Mouse (Mus musculus): ENCODE data around the gene Hinfp. TPM values are rescaled to one million over a fixed set of nuclear protein-coding genes. Genes with fewer than 3 reads are reported as not detected.

Gene Hinfp
- total and polyA plus RNA-seq, 2 experiments, result 7.6 to 16.9 TPM

DNA sequence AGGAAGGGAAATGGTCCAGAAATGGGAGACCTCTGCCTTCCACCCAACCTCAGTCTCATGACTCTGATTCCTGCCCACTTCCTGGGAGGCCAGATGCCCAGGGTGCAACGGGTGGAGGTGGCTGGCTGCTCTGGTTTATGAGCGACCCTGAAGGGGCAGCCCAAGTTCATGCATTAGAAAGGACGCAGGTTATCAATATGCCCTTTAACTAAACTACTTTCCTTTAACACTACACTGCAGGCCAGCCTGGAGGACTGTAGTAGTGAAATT is 13.3 kb upstream of the Hinfp start:
- Histone ChIP-seq H3K4me3 (ENCODE audit: insufficient read depth, low read depth, low read length) (peak overlapping the region; percentile 98), H3K79me2 (ENCODE audit: control insufficient read depth, insufficient read depth, low read length) (peaks cover 18% of the 10 kb centered on the region), H3K27me3 (ENCODE audit: control insufficient read depth, insufficient read depth, low read length) (no peaks in the 10 kb centered on the region), H3K9ac (ENCODE audit: low read depth, low read length) (peak overlapping the region; percentile 99), H3K27ac (replicated peaks; ENCODE audit: insufficient read depth, low read depth, low read length) (peak overlapping the region; percentile 85), H3K4me1 (ENCODE audit: control insufficient read depth, insufficient read depth, low read length) (peaks cover 14% of the 10 kb centered on the region), H3K36me3 (ENCODE audit: control insufficient read depth, insufficient read depth, low read length) (peaks cover 21% of the 10 kb centered on the region; the same call in 1 of the 2 replicates)
- DNase-seq (ENCODE audit: extremely low read depth, low read depth, low spot score), result no peak
- 0 out of 2 replicates have a peak, but pooled peaks have one; percentile 20 for TF ChIP-seq POLR2A (IDR thresholded peaks at IDR 0.05; ENCODE audit: extremely low read depth, insufficient read depth, low read length)
- TF ChIP-seq CTCF (IDR thresholded peaks at IDR 0.05; ENCODE audit: low read depth, low read length), result no peak
- WGBS, result 3% methylated on average over 3 of the region's 3 CpGs

DNA sequence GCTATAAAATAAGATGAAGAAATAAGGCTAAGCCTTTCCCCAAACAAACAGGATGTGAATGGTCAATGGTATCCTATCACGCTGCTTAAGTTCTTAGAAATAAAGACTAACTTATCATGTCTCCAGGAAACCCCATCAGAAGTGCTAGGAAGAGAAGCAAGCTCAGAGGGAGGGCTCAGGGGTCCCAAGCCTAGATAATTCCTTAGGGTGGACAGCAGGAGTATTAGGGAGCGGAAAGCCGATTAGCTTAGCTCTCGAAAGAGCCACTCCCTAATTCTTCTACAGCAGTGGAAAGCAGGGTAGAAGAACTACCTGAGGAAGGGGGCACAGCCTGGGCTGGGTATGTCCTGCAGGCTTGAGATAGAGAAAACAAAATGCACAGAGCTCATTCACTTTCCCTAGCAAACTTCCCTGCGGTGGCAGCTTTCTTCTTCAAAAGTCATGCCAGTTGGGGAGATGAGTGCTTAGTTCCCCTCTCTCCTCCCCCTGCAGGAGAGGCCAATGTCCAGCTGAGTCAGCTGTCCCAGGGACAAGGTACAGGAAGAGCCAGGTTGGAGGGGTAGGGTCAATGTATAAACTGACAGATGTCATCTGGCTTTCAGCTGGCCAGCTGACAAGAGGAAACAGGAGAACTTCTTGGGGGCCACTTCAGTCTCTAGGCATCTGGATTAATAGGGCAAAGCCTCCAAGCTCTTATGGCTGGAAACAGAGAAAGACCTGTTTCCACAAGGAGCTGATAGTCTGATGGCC is 12.8 kb upstream of the Hinfp start:
- Histone ChIP-seq H3K79me2 (ENCODE audit: control insufficient read depth, insufficient read depth, low read length) (peaks cover 18% of the 10 kb centered on the region), H3K4me3 (ENCODE audit: insufficient read depth, low read depth, low read length) (peak overlapping the region; percentile 98), H3K27me3 (ENCODE audit: control insufficient read depth, insufficient read depth, low read length) (no peaks in the 10 kb centered on the region), H3K9ac (ENCODE audit: low read depth, low read length) (peak overlapping the region; percentile 99), H3K4me1 (ENCODE audit: control insufficient read depth, insufficient read depth, low read length) (peaks cover 14% of the 10 kb centered on the region), H3K36me3 (ENCODE audit: control insufficient read depth, insufficient read depth, low read length) (peaks cover 22% of the 10 kb centered on the region; the same call in 1 of the 2 replicates), H3K27ac (replicated peaks; ENCODE audit: insufficient read depth, low read depth, low read length) (peak overlapping the region; percentile 85)
- WGBS, result 4% methylated on average over 5 of the region's 5 CpGs
- peak; percentile 92 for DNase-seq (ENCODE audit: extremely low read depth, low read depth, low spot score)
- TF ChIP-seq POLR2A (IDR thresholded peaks at IDR 0.05; ENCODE audit: extremely low read depth, insufficient read depth, low read length), result no peak
- TF ChIP-seq CTCF (IDR thresholded peaks at IDR 0.05; ENCODE audit: low read depth, low read length), result no peak

DNA sequence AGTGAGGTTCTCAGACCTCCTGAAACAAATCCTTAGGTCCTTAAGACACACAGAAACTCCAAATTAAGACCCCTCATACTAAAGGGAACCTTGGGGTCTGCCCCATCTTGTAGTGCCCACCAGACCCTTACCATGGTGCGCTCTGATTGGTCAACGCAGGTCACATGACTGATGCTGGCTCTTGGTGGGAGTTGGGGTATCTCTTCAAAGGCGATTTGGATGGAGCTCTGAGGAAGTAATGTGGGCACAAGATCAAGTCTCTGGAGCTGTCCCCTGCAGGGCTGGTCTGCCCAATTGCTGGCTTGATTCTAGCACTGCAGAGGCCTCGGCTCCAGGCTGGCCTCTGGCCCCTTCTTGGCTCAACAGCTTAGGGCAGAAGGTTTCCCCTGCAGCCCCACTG is 12.0 kb upstream of the Hinfp start:
- peak overlapping the region; percentile 85 for H3K27ac ChIP-seq (replicated peaks; ENCODE audit: insufficient read depth, low read depth, low read length)
- H3K27me3 ChIP-seq (ENCODE audit: control insufficient read depth, insufficient read depth, low read length), result no peaks in the 10 kb centered on the region
- peak overlapping the region; percentile 50 for H3K9ac ChIP-seq (ENCODE audit: low read depth, low read length)
- H3K79me2 ChIP-seq (ENCODE audit: control insufficient read depth, insufficient read depth, low read length), result peaks cover 18% of the 10 kb centered on the region
- 64% methylated on average over 4 of the region's 4 CpGs for WGBS
- H3K4me1 ChIP-seq (ENCODE audit: control insufficient read depth, insufficient read depth, low read length), result peaks cover 13% of the 10 kb centered on the region
- TF ChIP-seq POLR2A (IDR thresholded peaks at IDR 0.05; ENCODE audit: extremely low read depth, insufficient read depth, low read length) (no peak), CTCF (IDR thresholded peaks at IDR 0.05; ENCODE audit: low read depth, low read length) (no peak)
- DNase-seq (ENCODE audit: extremely low read depth, low read depth, low spot score), result no peak
- H3K36me3 ChIP-seq (ENCODE audit: control insufficient read depth, insufficient read depth, low read length), result peaks cover 30% of the 10 kb centered on the region; the same call in 1 of the 2 replicates
- H3K4me3 ChIP-seq (ENCODE audit: insufficient read depth, low read depth, low read length), result peak overlapping the region; percentile 98; the same call in 1 of the 2 replicates

DNA sequence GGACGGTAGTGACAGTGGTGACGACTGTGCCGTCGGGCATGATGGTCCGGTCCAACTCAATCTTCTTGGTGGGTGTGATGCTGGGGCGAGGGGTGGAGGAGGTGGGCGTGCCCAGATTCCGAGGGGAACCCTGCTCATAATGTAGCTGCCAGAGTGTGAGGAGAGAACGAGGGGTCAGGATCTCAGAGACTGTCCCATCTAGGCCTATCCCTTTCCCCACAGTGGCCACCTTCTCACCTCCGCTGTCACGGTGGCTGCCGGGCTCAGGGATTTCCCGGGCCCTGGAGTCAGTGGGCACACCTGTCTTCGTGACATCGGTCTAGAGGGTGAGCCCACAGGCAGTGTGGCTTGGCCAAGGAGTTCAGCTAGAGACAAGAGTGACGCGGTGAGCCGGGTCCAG is 9.4 kb upstream of the Hinfp start:
- Histone ChIP-seq H3K36me3 (ENCODE audit: control insufficient read depth, insufficient read depth, low read length) (peaks cover 41% of the 10 kb centered on the region; the same call in 1 of the 2 replicates), H3K79me2 (ENCODE audit: control insufficient read depth, insufficient read depth, low read length) (peaks cover 17% of the 10 kb centered on the region), H3K4me3 (ENCODE audit: insufficient read depth, low read depth, low read length) (no peak overlapping the region), H3K27me3 (ENCODE audit: control insufficient read depth, insufficient read depth, low read length) (no peaks in the 10 kb centered on the region), H3K27ac (replicated peaks; ENCODE audit: insufficient read depth, low read depth, low read length) (no peak overlapping the region), H3K9ac (ENCODE audit: low read depth, low read length) (no peak overlapping the region), H3K4me1 (ENCODE audit: control insufficient read depth, insufficient read depth, low read length) (peaks cover 11% of the 10 kb centered on the region)
- WGBS, result 95% methylated on average over 18 of the region's 18 CpGs
- no peak for DNase-seq (ENCODE audit: extremely low read depth, low read depth, low spot score)
- no peak for TF ChIP-seq CTCF (IDR thresholded peaks at IDR 0.05; ENCODE audit: low read depth, low read length)
- no peak for TF ChIP-seq POLR2A (IDR thresholded peaks at IDR 0.05; ENCODE audit: extremely low read depth, insufficient read depth, low read length)

DNA sequence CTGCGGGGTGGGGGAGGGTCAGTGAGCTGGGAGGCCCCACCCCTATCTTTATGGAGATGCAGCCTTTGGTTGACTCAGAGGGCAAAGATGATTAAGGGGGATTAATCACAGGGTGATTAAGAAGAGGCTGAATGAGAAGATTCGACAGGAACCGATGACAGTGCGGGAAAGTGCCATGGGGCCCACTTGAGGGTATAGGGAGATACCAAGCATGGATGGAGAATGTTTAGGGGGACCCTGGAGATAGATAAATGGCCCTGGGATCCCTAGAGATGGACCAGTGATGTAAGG is 8.7 kb upstream of the Hinfp start:
- H3K27me3 ChIP-seq (ENCODE audit: control insufficient read depth, insufficient read depth, low read length), result no peaks in the 10 kb centered on the region
- H3K4me1 ChIP-seq (ENCODE audit: control insufficient read depth, insufficient read depth, low read length), result peaks cover 15% of the 10 kb centered on the region
- H3K9ac ChIP-seq (ENCODE audit: low read depth, low read length), result no peak overlapping the region
- H3K27ac ChIP-seq (replicated peaks; ENCODE audit: insufficient read depth, low read depth, low read length), result no peak overlapping the region
- TF ChIP-seq CTCF (IDR thresholded peaks at IDR 0.05; ENCODE audit: low read depth, low read length), result no peak
- TF ChIP-seq POLR2A (IDR thresholded peaks at IDR 0.05; ENCODE audit: extremely low read depth, insufficient read depth, low read length), result no peak
- H3K36me3 ChIP-seq (ENCODE audit: control insufficient read depth, insufficient read depth, low read length), result peaks cover 41% of the 10 kb centered on the region; the same call in 1 of the 2 replicates
- peaks cover 10% of the 10 kb centered on the region; the same call in 1 of the 2 replicates for H3K79me2 ChIP-seq (ENCODE audit: control insufficient read depth, insufficient read depth, low read length)
- no peak for DNase-seq (ENCODE audit: extremely low read depth, low read depth, low spot score)
- no peak overlapping the region for H3K4me3 ChIP-seq (ENCODE audit: insufficient read depth, low read depth, low read length)
- 90% methylated on average over 4 of the region's 4 CpGs for WGBS
